ENCODE assay signal across 11 mouse cellular contexts in the genomic region with DNA sequence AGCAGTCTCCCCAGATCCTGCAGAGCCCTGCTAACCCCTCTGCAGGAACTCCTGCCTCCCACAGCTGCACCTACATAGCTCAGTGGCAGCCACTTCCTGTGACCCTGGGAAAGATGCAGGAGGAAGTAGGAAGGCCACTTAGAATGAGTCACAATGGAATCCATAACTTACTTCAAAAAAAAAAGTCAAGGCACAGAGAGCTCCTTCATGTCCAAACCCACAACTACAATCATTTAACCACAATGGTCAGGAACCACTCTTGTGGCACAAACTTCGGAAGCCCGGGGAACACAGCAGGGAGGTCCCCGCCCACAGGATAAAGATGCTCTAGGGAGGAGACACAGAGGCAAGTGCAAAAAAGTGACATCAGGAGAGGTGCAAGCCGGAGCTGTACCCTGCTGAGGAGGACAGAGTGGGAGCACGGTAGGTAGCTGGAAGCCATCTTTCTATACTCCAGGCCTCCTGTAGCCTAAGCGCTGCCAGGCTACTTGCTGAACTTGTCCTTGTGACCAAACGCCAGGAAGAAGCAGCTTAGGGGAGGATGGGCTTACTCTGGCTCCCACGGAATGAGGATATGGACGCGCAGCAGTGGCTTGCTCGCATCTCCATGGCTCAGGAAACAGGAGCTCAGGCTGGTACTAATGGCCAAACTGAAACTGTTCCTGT. TPM values are rescaled to one million over a fixed set of nuclear protein-coding genes. Genes with fewer than 3 reads are reported as not detected.
DNase-seq lines count a peak whose midpoint lies in the region; ATAC-seq and TF ChIP-seq lines count a peak whose summit lies in the region.
"Had no signal": no experiment of that assay in that cellular context is flagged by ENCODE, and none has a peak within 500 bp of the region (broad histone marks: within the 10 kb centered on the region; RNA-seq: fewer than 3 reads in every experiment).

No protein-coding gene starts in this region.

- no peak overlapping the region for H3K4me3 ChIP-seq in heart, embryonic 12.5 days
- no peak overlapping the region for H3K4me3 ChIP-seq in intestine, postnatal 0 days (ENCODE audit: low read depth, low read length)
- H3K4me3 ChIP-seq: embryonic facial prominence, embryonic 12.5 days; hindbrain, embryonic 15.5 days; liver, embryonic 15.5 days had no signal

- H3K36me3 ChIP-seq in heart, embryonic 12.5 days, result no peaks in the 10 kb centered on the region
- no peaks in the 10 kb centered on the region for H3K36me3 ChIP-seq in intestine, postnatal 0 days (ENCODE audit: control insufficient read depth, insufficient read depth)
- H3K36me3 ChIP-seq: embryonic facial prominence, embryonic 12.5 days; hindbrain, embryonic 15.5 days; liver, embryonic 15.5 days had no signal

- no peak for DNase-seq in heart, postnatal 36 days
- DNase-seq in 3134 (ENCODE audit: extremely low read depth, insufficient read length, low spot score) (peak; percentile 45), Patski (ENCODE audit: low read depth, low spot score) (peak; percentile 54)
- no peak for DNase-seq in right cerebral cortex, postnatal 25 days
- no peak for DNase-seq in left cerebral cortex, adult 8-10 months (ENCODE audit: low spot score in 2 of 2)

- intact Hi-C loops in heart, postnatal 36 days (cut with DNase I), result no loop called here

- peak overlapping the region; percentile 52; the same call in 1 of the 2 replicates for H3K9ac ChIP-seq in heart, embryonic 12.5 days
- H3K9ac ChIP-seq in intestine, postnatal 0 days (ENCODE audit: low read depth, low read length), result no peak overlapping the region
- H3K9ac ChIP-seq: embryonic facial prominence, embryonic 12.5 days; hindbrain, embryonic 15.5 days; liver, embryonic 15.5 days had no signal

- no peak overlapping the region for H3K4me2 ChIP-seq in heart, embryonic 12.5 days
- H3K4me2 ChIP-seq in intestine, postnatal 0 days (replicated peaks; ENCODE audit: low read depth), result no peak overlapping the region
- H3K4me2 ChIP-seq: embryonic facial prominence, embryonic 12.5 days; hindbrain, embryonic 15.5 days; liver, embryonic 15.5 days had no signal

- 52% methylated on average over 11 of the region's 11 CpGs for WGBS in heart, embryonic 12.5 days
- 74% methylated on average over 11 of the region's 11 CpGs for WGBS in intestine, postnatal 0 days

- no peaks in the 10 kb centered on the region for H3K27me3 ChIP-seq in heart, embryonic 12.5 days (replicated peaks)
- no peaks in the 10 kb centered on the region for H3K27me3 ChIP-seq in Patski
- H3K27me3 ChIP-seq in intestine, postnatal 0 days (replicated peaks; ENCODE audit: control insufficient read depth, insufficient read depth, low read length), result no peaks in the 10 kb centered on the region
- H3K27me3 ChIP-seq: hindbrain, embryonic 15.5 days had no signal

- H3K9me3 ChIP-seq in heart, embryonic 12.5 days (replicated peaks), result no peaks in the 10 kb centered on the region
- H3K9me3 ChIP-seq in intestine, postnatal 0 days (ENCODE audit: control insufficient read depth), result no peaks in the 10 kb centered on the region
- H3K9me3 ChIP-seq: embryonic facial prominence, embryonic 12.5 days; hindbrain, embryonic 15.5 days; liver, embryonic 15.5 days had no signal

- TF ChIP-seq CTCF in Patski (IDR thresholded peaks at IDR 0.05), result no peak
- TF ChIP-seq CTCF in intestine, postnatal 0 days (IDR thresholded peaks at IDR 0.05; ENCODE audit: low read depth), result no peak

- ATAC-seq in heart, embryonic 12.5 days (ENCODE audit: insufficient number of reproducible peaks, low FRiP score), result no peak
- ATAC-seq in Patski, result peak; percentile 63
- ATAC-seq in granulocyte monocyte progenitor cell, adult 5-6 weeks (replicated peaks; ENCODE audit: poor library complexity, severe bottlenecking), result peak; percentile 68
- ATAC-seq in intestine, postnatal 0 days, result no peak

- H3K4me1 ChIP-seq in heart, embryonic 12.5 days (replicated peaks), result peaks cover 91% of the 10 kb centered on the region
- peaks cover 44% of the 10 kb centered on the region for H3K4me1 ChIP-seq in intestine, postnatal 0 days (replicated peaks; ENCODE audit: control insufficient read depth, insufficient read depth, low read length)

- POLR2A ChIA-PET in Patski (lab: Charles Lee), result interaction anchor here (0.6 kb wide), 3 partner anchors 79 to 339 kb away, joined by 3 read pairs; no protein-coding TSS in a partner anchor

- in situ Hi-C loops in Patski (cut with MboI; ENCODE audit: low pct_unique_long_range_greater_than_20kb), result loop anchor here (10.0 kb wide), 1 partner anchor 316 kb away; no protein-coding TSS in a partner anchor

- peak overlapping the region; percentile 15; the same call in 1 of the 2 replicates for H3K27ac ChIP-seq in heart, embryonic 12.5 days (ENCODE audit: poor library complexity, severe bottlenecking)
- no peak overlapping the region; the same call in 1 of the 2 replicates for H3K27ac ChIP-seq in intestine, postnatal 0 days (ENCODE audit: low read depth, low read length)
- H3K27ac ChIP-seq: embryonic facial prominence, embryonic 12.5 days; hindbrain, embryonic 15.5 days; liver, embryonic 15.5 days had no signal

- CTCF ChIA-PET in Patski (lab: Charles Lee), result interaction anchor here (1.1 kb wide), 1 partner anchor 12 kb away, joined by 3 read pairs; no protein-coding TSS in a partner anchor

RNA-seq across cellular contexts. Expression of a gene that starts 8.7 kb away (rescaled TPM):
- 32.8 and 36.0 TPM in 2 replicates for polyA plus RNA-seq in heart, embryonic 12.5 days (2016; fragmentation: Nextera tagmentation; extraction: Ambion mirVana)
- total RNA-seq in heart, postnatal 36 days (2021), result 10 to 100 TPM; 36.4 to 40.7 TPM
- polyA plus RNA-seq in Patski (2021), result 20.4 TPM
- 1.0 and 1.4 TPM in 2 replicates for total RNA-seq in granulocyte monocyte progenitor cell, adult 5-6 weeks (2014; fragmentation: Nextera tagmentation)
- total RNA-seq in granulocyte monocyte progenitor cell, adult 5-6 weeks (2017), result 1.9 and 2.4 TPM in 2 replicates
- polyA plus RNA-seq in intestine, postnatal 0 days (2015; fragmentation: Nextera tagmentation; extraction: Ambion mirVana), result 4.5 and 5.3 TPM in 2 replicates
- total RNA-seq in left cerebral cortex, adult 8-10 months (2022), result 10 to 100 TPM; 37.1 to 40.6 (median 38.6) TPM

Comparison
In these comparisons a context has a peak if more than half of its experiments do, and no peak if none do; other contexts are left out.
1. ATAC-seq: peak in Patski (single experiment) and granulocyte monocyte progenitor cell, adult 5-6 weeks (single experiment); none in heart, embryonic 12.5 days (single experiment) and intestine, postnatal 0 days (single experiment).
2. DNase-seq: peak in 3134 (single experiment) and Patski (single experiment); none in heart, postnatal 36 days (0 of 2), right cerebral cortex, postnatal 25 days (single experiment) and left cerebral cortex, adult 8-10 months (0 of 2).
3. RNA of a gene that starts 8.7 kb away (total RNA-seq): 36.4 to 40.7 TPM in heart, postnatal 36 days and 37.1 to 40.6 TPM in left cerebral cortex, adult 8-10 months; 1.0 to 2.4 TPM in granulocyte monocyte progenitor cell, adult 5-6 weeks; every median in the first group is over 10 times any median in the second.